Mouse (Mus musculus): ENCODE measurements around the gene Olfr1306.

Olfr1306 gene

DNA sequence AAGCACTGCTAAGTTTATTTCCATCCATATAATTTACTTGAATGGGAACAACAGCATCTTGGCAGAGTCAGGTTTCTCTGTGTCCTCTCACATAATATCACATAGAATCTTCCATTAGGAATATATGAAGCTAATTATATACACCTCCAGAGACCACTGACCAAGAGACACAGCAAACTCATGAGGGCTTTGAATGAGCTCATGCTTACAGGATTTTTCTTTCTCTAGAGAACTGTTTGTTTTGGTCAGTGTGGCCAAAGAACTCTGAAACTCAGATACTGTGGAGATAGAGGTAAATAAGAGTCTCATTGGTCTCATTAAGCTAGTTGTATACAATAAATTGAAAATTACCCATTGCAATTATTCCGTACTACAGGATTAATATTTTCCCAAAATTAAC lies at the start of gene Olfr1306:
Gene Olfr1306, minus strand, starts transcription at position 101 of the 400 bp plus-strand sequence.
- in situ Hi-C loops (cut with MboI, MseI), result no loop called here

DNA sequence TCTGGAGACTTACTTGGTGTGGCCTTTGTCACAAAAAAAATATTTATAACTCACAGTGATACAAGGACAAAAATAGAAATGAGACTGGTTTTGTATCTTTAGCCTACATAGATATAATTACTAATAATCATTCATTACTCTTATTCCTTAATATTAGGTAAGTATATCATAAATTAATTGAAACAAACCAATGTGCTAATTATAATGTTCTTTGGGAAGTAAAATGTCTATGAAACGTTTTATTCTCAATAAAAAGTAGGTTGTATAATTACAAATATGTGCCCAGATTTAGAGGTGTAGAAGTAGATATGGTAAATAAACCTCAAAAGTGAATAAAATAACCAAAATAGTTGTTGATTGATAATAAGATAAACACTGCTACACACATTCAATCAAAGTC lies 48.8 kb upstream of the Olfr1306 start, which contains the start of gene Olfr1308:
Gene Olfr1308, minus strand, starts transcription at position 101 of the 400 bp plus-strand sequence.
- in situ Hi-C loops (cut with MboI, MseI), result no loop called here

DNA sequence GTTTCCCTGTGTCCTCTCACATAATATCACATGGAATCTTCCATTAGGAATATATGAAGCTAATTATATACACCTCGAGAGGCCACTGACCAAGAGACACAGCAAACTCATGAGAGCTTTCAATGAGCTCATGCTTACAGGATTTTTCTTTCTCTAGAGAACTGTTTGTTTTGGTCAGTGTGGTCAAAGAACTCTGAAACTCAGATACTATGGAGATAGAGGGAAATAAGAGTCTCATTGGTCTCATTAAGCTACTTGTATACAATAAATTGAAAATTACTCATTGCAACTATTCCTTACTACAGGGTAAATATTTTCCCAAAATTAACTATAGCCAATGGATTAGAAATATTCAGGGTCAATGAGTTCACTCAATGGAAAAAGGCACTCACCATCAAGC lies 33.3 kb upstream of the Olfr1306 start, which contains the start of gene Olfr1307:
Gene Olfr1307, minus strand, starts transcription at position 101 of the 400 bp plus-strand sequence.
- in situ Hi-C loops (cut with MboI, MseI), result no loop called here

DNA sequence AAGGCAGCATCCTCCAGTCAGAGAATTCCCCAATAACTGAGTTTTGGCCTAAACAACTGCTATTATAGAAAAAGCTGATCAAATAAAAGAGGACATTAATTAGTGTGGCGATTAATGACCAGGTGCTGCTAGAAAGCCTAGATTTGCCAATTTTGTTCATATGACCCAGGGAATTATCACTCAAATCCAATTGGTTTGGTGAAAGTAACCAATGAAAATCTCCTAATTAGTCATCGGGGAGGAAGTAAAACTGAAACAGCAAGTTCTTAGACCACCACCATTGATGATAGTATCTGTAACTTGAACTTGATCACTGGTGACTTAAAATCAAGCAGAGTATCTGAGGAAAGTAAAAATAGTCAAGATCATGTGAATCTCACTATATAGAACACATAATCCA lies 39.0 kb downstream of the Olfr1306 start, which contains the start of gene Olfr1305:
Gene Olfr1305, minus strand, starts transcription at position 101 of the 400 bp plus-strand sequence.
- in situ Hi-C loops (cut with MboI, MseI), result loop anchor here (10.0 kb wide), 1 partner anchor 128 kb away; no protein-coding TSS in a partner anchor
